Mouse (Mus musculus): ENCODE data around the gene Ppp1r21. TPM values are rescaled to one million over a fixed set of nuclear protein-coding genes. Genes with fewer than 3 reads are reported as not detected.

The Ppp1r21 gene
- total RNA-seq, 2 experiments from 2014 or later: 8.4 to 10.2 TPM

- intact Hi-C loops (cut with DNase I): no loop called here
- no peak for DNase-seq (ENCODE audit: low spot score)
Observed at GRCm38 (mm10) chr17:88558168-88558842, 28.4 kb downstream of the Ppp1r21 start.

GRCm38 (mm10) chr17:88563611-88564010, 33.7 kb downstream of the Ppp1r21 start:
- intact Hi-C loops (cut with DNase I): no loop called here

GRCm38 (mm10) chr17:88569807-88570540, 40.1 kb downstream of the Ppp1r21 start:
- DNase-seq (ENCODE audit: low spot score): no peak
- intact Hi-C loops (cut with DNase I): no loop called here

More at GRCm38 (mm10) chr17:88563611-88564010, 33.7 kb downstream of the Ppp1r21 start:
- no peak for DNase-seq (ENCODE audit: low spot score)

- no peak for DNase-seq (ENCODE audit: low spot score)
- intact Hi-C loops (cut with DNase I): no loop called here
Observed at GRCm38 (mm10) chr17:88570784-88571183, 40.9 kb downstream of the Ppp1r21 start.

GRCm38 (mm10) chr17:88574811-88575210, 44.9 kb downstream of the Ppp1r21 start:
- no peak for DNase-seq (ENCODE audit: low spot score)
- intact Hi-C loops (cut with DNase I): no loop called here

- no peak for DNase-seq (ENCODE audit: low spot score)
- intact Hi-C loops (cut with DNase I): no loop called here
Observed at GRCm38 (mm10) chr17:88578522-88579242, 48.8 kb downstream of the Ppp1r21 start.

- intact Hi-C loops (cut with DNase I): loop anchor here (5.0 kb wide), 1 partner anchor 62 kb away; no protein-coding TSS in a partner anchor
- no peak for DNase-seq (ENCODE audit: low spot score)
Observed at GRCm38 (mm10) chr17:88580556-88580955, 50.6 kb downstream of the Ppp1r21 start.

- intact Hi-C loops (cut with DNase I): loop anchor here (5.0 kb wide), 1 partner anchor 61 kb away; no protein-coding TSS in a partner anchor
- peak; percentile 22 for DNase-seq (ENCODE audit: low spot score)
Observed at GRCm38 (mm10) chr17:88581511-88582021, 51.6 kb downstream of the Ppp1r21 start.

GRCm38 (mm10) chr17:88582999-88583398, 53.1 kb downstream of the Ppp1r21 start:
- DNase-seq (ENCODE audit: low spot score): no peak
- intact Hi-C loops (cut with DNase I): loop anchor here (5.0 kb wide), 1 partner anchor 59 kb away; no protein-coding TSS in a partner anchor

- DNase-seq (ENCODE audit: low spot score): no peak
- intact Hi-C loops (cut with DNase I): loop anchor here (5.0 kb wide), 1 partner anchor 59 kb away; no protein-coding TSS in a partner anchor
Observed at GRCm38 (mm10) chr17:88583411-88583810, 53.5 kb downstream of the Ppp1r21 start.

- DNase-seq (ENCODE audit: low spot score): no peak
- intact Hi-C loops (cut with DNase I): no loop called here
Observed at GRCm38 (mm10) chr17:88587371-88587770, 57.5 kb downstream of the Ppp1r21 start.

GRCm38 (mm10) chr17:88588228-88588627, 58.3 kb downstream of the Ppp1r21 start:
- DNase-seq (ENCODE audit: low spot score): no peak
- intact Hi-C loops (cut with DNase I): no loop called here

GRCm38 (mm10) chr17:88590251-88590650, 60.3 kb downstream of the Ppp1r21 start:
- no peak for DNase-seq (ENCODE audit: low spot score)
- intact Hi-C loops (cut with DNase I): no loop called here

- intact Hi-C loops (cut with DNase I): loop anchor here (5.0 kb wide), 1 partner anchor 63 kb away; the partner anchor contains the start of gene Ppp1r21
- no peak for DNase-seq (ENCODE audit: low spot score)
Observed at GRCm38 (mm10) chr17:88595071-88595470, 65.2 kb downstream of the Ppp1r21 start.

GRCm38 (mm10) chr17:88596068-88596467, 66.2 kb downstream of the Ppp1r21 start:
- DNase-seq (ENCODE audit: low spot score): no peak
- intact Hi-C loops (cut with DNase I): loop anchor here (5.0 kb wide), 1 partner anchor 64 kb away; the partner anchor contains the start of gene Ppp1r21

- DNase-seq (ENCODE audit: low spot score): no peak
- intact Hi-C loops (cut with DNase I): loop anchor here (1.0 to 5.0 kb wide), 2 partner anchors 45 to 64 kb away; partner anchors contain the start of gene Ppp1r21
Observed at GRCm38 (mm10) chr17:88596544-88597221, 66.8 kb downstream of the Ppp1r21 start.

GRCm38 (mm10) chr17:88597222-88598055, 67.5 kb downstream of the Ppp1r21 start, which contains the start of gene Ston1:
Gene Ston1, plus strand, starts transcription at chr17:88597684.
- intact Hi-C loops (cut with DNase I): loop anchor here (1.0 to 5.0 kb wide), 2 partner anchors 44 to 65 kb away; partner anchors contain the start of gene Ppp1r21
- DNase-seq (ENCODE audit: low spot score): peak; percentile 61

- intact Hi-C loops (cut with DNase I): loop anchor here (5.0 kb wide), 1 partner anchor 66 kb away; the partner anchor contains the start of gene Ppp1r21
- no peak for DNase-seq (ENCODE audit: low spot score)
Observed at GRCm38 (mm10) chr17:88598056-88598420, 68.1 kb downstream of the Ppp1r21 start.
